Mouse (Mus musculus) mesoderm, embryonic 11.5 days (tissue): ENCODE results near the gene Tiparp.
A peak's percentile ranks its signal among the peaks of the same experiment; 100 is the strongest.

ENCODE experiments used
- DNase-seq: peaks from one replicate; pipeline ENCODE4 v3.0.0-alpha.2; 2012; ENCODE audit warnings: low read depth, low spot score

Gene Tiparp

DNA sequence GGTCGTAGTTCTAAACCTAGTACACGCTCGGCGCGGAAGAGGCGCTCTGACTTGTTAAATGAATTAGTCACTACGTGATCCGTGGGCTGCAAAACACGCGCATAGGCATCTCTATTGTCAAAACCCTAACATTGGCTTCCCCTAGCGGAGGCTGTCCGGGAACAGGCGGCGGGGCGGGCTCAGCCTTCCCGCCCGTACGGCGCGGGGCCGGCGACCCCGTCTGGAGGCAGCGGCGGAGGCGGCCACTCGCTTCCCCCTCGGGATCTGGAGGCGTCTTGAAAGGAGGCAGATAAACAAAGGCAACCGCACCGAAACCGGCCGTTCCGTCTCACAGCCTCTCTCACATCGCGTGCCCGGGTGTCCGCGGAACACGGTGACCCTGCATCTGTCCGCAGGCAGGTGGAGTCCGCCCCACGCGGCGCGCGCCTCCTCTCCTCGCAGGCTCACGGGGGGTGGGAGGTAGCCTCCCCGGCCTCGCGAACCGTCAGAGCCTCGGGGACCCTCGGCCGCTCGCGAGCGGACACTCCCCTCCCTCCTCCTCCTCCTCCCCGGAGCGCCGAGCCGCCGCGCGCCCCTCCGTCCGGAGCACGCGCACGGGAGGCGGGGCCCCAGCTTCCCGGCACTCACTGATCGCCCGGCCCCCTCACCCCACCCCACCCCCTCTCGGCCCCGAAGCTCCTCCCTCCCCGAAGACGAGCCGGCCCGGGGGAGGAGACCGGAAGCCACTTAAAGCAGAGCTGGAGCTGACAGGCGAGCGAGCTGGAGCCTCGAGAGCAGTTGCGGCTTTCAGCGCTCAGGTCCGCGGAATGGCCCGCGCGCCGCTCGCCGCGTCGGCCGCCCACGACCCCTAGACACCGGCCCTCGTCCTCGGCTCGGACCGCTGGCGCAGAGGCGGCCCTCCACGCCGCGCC is at the start of gene Tiparp:
Gene Tiparp, plus strand, starts transcription at position 720 of the 911 bp plus-strand sequence.
- peak; percentile 95 for DNase-seq

DNA sequence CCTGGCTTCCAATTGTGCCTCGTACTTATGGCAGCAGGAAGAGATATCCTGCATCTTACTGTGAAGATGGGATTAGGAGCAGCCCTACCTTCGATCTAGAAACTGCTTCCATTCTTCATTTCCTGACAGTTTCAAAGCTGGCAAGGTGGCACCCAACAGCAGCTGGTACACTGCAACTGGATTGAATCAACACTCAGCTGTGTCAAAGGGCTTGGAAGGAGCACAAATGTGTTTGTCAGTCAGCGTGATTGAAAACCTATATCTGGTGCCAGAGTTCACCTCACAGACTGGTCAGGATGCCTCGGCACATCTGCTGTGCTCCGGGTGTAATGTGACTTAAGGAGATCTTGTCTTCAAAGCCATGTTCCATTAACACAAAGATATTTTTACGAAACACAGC is 47.5 kb upstream of the Tiparp start:
- no peak for DNase-seq

DNA sequence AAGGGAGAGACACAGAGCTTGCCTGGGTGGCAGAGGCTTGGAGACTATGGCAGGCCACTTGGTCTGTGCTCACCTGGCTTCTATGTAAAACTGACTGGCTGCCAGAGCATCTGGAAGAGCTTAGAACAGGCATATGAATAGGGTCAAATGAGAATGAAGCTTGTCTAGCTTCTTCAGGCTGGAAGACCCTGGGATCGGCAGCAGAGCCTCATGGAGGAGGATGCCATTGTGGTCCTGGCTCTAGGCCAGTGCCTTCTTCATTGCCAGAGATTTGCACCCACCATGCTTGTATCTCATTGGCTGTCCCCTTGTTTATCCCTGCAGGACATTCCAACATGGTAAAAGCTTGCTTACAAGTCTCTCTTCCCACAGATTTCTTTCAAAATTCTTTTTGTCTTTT is 45.9 kb upstream of the Tiparp start:
- no peak for DNase-seq

DNA sequence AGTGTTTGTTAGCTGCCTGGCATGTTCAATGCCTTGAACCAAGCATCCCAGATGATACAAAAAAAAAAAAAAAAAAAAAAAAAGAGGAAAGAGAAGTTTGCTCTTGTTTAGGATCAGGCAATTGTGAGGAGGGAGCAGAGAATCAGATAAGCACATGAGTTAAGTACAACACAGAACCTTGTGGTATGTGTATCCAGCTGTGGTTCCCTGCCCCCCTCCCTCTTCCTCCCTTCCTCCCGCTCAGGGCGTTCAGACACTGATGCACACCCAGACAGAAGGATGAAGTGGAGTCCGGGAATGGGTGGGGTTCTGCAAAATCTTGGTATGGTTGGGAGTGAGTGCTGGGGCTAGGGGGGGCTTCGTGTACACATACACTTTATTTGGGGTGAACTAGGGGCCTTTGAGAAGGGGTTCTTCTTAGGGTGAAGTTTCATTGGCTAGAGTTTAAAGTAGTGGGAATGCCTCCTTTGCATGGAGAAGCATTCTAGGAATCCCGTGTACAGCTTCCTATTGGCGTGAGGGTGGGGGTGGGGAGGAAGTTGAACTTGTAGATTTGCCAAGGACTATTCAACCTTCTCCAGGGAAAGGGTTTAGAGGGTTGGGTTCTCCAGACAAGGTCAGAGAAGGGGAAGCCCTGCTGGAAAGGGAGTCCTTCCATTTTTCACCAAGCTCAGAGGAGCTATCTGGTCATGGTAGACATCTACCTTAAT is 45.4 kb upstream of the Tiparp start:
- DNase-seq: no peak

DNA sequence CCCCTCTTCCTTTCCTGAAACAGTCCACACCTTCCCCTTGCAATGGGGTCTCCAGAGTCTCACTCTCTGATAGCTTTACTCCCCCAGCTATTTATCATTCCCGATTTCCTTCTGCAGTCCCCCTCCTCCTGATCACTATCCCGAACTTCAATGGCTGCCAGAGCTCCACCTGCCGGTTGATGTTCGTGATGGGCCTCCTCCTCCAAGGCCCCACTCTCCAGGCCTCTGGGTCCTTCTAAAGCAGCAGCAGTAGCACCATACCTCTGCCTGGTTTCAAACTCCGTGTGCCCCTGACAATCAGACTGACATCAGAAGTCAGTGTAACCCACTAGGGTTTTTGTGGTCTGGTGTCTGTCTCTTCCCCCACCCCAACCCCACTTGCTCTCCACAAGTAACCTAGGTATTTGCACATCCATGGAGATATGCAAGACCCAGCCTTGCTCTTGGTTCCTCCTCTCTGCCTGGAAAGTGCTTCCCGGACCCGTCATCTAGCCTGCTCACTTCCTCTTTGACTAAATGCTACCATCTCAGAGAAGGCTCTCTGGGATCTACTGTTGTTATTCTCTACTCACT is 44.0 kb upstream of the Tiparp start:
- DNase-seq: no peak

DNA sequence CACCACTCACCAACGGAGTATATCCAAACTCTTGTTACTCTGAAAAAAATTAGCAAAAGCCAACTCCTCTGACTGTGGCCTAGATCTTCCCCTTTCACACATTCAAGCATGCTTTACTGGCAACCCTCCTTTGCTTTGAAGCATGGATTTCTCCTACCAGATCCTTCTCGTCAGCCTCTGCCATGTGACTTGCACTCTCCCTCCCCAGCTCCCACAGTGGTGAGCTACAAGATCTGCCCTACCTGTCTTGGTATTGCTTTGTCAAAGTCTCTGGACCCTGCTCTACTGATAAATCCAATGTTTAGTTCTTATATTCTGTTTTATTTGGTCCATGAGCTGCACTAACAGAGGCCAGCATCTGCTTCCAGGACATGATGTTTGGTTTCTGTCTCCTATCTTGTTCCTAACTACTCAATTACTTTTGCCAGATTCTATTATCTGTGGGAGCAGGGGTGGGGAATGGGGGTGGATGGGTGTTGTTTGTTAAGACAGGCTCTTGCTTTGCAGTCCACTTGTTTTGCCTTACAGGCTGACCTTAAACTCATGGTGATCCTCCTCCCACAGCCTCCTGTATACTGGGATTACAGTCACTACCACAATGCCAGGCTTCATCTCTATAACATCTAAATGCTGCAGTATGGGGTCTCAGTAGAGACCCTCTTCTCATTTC is 40.7 kb upstream of the Tiparp start:
- no peak for DNase-seq

DNA sequence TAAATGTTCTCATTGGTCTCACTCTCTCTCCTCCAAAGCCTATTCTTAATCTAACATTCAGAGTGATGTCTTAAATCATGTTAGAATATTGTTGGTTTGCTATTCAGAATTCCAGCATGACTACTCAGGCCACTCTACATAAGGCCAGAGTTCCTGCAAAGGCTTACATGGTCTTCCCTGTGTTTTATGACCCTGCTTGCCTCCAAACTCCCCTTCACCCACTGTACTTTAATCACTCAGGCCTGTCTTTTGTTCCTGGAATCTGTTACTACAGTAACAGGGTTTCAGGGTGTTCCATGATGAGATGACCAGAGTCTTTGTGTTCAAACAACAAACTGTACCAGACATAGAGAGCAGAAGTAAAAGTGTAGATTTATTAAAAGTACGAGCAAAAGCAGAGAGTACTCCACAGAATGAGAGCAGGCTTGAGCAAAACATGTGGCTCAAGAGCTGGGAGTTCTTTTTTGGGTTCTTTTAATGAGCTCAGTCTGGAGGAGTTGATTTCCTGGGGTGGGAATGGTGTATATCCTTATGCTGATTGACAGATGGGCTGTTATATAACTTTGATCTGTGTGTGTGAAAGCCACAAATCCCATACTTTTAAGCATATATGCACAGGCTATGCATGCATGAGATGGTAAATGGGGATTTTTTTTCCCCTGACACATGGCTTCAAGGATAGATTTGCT is 39.5 kb upstream of the Tiparp start:
- DNase-seq: no peak

DNA sequence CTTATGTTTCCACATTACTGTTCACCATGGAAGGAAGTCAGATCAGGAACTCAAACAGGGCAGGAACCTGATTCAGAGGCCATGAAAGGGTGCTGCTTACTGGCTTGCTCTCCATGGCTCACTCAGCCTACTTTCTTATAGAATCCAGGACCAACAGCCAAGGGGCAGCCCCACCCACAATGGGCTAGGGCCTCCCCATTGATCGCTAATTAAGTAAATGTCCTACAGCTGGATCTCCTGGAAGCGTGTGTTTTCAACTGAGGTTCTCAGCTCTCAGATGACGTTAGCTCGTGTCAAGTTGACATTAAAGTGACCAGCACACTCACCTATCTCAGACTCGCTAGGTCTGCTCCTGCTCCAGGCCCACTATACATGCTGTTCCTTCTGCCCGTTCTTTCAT is 38.6 kb upstream of the Tiparp start:
- DNase-seq: no peak

DNA sequence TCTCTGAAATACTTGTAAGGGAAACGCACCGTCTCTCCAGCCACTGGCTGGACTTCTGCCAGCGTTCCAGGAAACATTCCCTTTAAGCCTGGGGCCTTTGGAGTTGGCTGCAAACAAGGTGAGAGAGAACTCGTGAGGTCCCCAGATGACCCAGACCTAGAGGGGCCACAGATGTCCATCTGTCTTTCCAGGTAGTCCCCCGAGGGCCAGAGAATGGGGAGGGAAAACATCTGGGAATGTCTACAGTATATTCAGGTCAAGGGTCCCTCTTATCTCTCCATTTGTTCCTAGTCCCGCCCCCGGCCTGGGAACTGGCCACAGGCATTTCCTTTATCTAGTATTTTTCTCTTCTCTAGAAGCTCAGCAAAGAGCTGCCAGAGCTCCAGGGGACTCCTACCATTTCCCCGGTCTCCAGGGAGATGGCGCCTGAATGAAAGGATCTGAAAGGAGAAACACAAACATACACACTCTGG is 33.9 kb upstream of the Tiparp start:
- no peak for DNase-seq

DNA sequence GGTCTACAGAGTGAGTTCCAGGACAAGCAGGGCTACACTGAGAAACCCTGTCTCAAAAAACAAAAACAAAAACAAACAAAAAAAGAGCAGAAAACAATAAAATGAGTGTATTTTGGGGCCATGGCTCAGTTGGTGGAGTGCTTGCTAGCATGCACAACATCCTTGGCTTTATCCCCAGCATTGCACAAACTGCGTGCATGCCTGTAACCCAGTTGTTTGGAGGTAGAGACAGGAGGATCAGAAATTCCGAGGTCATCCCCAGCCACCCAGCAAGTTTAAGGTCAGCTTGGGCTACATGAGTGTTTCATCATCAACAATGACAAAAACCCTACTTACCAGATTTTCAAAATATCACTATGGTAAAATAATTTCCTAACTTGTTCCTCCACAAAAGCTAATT is 20.4 kb upstream of the Tiparp start:
- no peak for DNase-seq

DNA sequence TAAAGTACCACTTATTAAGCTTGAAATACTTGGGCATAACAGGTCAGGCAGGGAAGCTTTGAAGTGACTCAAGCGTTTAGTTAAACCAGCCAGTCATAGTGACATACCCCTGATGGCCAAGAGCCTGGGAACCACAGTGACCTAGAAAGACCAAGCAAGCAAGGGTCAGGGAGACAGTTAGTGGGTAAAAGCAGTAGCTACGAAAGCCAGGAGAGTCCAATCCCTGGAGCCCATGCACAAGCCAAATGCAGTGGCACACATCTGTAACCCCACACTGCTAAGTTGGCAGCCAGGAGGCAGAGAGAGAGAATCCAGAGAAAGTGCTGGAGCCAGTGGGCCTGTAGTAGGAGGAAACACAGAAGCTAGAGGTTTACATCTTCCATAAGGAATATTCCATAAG is 17.6 kb upstream of the Tiparp start:
- DNase-seq: no peak

DNA sequence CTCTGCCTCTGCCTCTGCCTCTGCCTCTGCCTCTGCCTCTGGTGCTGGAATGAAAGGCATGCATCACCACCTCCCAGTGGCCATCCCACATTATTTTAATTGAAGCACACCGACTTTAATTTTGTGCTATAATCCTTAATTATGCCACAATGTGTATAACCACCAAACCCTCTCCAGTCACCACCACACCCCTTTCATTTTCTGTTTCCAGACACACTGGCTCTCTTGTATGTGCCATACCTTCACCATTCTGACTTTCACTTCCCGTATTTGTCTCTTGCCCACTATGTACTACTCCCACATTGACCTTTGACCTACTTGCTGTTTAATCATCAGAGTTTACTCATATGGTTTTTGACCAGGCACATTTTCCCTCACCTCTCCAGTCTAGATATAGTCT is 12.5 kb upstream of the Tiparp start:
- DNase-seq: no peak

DNA sequence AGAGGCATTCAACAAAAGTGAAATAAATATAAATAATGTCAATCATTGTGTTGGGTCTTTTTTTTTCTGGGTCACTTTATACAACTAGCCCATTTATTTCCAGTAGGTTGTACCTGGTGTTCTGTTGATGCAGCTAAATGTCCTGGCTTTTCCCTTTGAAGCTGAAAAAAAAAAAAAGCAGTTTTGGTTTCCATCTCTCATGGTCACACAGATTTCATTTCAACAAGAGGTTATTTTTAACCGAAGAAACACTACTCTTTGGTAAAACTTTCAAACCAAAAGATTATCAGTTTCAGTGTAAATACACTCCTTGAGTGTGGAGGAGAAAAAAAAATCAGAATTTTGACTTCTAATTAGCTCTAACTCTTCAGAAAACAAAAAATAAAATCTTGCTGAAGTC is 11.7 kb upstream of the Tiparp start:
- DNase-seq: no peak

DNA sequence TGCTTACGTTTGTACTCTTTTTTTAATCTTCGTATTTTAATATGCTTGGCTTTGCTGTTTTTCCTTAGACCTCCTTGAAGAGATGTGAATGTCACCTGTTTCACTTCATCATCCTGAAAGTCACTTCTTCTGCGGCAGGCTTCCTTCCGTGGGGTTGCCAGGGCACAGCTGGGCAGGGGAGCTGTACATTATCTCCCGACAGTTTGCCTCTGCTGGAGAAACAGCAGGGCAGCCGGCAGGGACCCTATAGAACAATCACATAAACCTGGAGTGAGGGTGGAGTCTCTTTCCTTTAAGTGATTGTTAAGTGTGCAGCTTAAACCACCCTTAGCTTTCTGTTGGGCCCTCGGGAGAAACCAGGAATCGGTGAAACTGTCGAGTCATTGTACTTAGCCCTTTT is 11.1 kb upstream of the Tiparp start:
- DNase-seq: no peak

DNA sequence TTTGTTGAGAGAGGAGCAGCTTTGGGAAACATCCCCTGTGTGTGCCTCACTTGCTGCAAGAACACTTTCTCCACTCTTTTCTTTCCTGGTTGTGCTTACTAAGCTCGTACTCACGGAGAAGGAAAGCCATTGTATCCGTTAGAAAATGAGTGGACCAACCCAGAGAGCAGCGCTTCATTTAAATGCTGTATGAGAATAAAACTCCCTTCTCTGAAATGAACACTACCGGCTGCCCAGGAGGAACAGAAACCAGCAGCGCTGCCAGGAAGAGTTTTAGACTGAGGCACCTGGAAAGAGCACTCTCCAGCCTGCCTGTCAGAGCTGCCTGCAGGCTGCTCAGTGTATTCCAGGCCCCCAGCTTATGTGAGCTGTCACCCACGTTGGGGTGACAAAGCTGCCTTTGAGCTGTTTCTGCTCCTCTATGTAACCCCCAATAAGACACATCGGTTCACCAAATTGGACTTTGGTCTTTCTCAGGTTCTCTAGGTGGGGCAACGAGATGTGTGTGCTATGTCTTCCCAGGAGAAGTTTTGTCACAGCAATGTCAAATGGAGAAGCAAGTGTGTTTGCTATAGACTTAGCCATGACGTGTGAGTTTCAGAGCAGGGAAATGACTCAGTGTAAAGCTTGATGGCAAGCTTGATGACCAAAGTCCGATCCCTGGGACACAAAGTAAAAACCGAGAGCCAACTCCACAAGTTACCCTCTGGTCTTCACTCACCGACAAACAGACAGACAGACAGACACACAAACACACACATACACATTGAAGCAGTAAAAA is 10.3 kb upstream of the Tiparp start:
- no peak for DNase-seq

DNA sequence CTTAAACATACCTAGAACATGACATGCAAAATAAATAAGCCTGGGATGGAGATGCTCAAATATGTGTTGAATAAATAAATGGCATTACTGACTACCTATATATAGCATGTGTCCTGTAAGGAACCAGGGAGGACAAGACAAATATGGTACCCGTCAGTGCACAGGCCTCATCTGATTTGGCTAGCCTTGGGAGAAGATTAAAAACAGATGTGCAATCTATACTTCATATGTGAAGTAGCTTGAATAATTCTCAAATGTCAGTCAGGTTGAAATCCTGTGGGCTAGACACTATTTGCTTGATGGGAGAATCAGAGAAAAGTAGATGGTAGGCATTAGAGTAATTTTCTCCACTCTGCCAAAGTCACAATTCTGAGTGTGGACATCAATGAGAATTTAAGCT is 6.8 kb upstream of the Tiparp start:
- DNase-seq: no peak

DNA sequence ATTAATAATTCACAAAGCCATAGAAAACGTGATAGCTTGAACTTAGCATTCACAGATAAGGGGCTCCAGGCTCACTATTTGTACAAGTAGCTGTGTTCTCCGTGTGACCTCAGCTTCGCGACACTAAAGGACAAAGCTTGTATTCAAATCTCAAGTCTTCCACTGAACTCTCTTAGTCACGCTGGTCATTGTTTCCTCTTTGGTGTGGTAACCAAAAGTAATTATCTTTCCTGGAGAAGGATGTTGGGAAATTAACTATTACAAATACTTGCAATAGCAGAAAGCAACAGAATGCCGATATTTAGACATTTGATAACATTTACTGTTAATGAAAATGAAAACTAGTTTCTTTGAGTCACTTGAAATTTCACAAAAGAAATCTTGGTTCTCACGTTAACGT is 4.8 kb upstream of the Tiparp start:
- DNase-seq: no peak

DNA sequence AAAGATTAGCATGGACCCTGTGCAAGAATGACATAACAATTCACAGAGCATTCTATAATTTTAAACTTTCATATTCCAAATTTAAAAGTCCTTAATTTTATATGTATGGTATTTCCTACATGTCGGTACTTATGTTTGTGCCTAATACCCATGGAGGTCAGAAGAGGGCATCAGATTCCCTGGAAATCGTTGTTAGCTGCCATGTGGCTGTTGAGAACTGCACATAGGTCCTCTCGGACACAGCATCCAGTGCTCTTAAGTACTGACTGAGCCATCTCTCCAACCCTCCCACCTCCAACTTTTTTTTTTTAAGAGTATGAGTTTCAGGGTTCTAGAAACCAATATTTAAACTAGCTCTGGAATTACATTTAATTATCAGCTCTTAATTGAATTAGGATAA is 2.5 kb upstream of the Tiparp start:
- no peak for DNase-seq

DNA sequence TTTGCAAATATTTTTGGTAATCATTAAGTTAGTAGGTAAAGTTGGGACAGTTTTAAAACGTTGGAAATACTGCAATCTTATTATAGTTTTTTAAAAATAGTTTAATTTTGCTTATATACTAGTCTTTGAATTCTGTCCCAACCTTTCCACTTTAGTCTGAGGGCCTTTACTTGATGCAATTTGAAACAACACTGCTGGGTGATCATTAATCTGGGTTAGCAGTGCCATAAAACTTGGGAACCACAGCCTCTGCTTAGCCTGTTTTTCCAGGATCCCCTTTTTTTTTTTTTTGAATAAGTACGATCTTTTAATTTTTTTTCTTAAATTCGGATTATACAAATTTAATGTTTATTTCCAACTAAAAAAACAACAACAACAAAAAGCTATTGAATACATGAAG is 1.0 kb upstream of the Tiparp start:
- no peak for DNase-seq

DNA sequence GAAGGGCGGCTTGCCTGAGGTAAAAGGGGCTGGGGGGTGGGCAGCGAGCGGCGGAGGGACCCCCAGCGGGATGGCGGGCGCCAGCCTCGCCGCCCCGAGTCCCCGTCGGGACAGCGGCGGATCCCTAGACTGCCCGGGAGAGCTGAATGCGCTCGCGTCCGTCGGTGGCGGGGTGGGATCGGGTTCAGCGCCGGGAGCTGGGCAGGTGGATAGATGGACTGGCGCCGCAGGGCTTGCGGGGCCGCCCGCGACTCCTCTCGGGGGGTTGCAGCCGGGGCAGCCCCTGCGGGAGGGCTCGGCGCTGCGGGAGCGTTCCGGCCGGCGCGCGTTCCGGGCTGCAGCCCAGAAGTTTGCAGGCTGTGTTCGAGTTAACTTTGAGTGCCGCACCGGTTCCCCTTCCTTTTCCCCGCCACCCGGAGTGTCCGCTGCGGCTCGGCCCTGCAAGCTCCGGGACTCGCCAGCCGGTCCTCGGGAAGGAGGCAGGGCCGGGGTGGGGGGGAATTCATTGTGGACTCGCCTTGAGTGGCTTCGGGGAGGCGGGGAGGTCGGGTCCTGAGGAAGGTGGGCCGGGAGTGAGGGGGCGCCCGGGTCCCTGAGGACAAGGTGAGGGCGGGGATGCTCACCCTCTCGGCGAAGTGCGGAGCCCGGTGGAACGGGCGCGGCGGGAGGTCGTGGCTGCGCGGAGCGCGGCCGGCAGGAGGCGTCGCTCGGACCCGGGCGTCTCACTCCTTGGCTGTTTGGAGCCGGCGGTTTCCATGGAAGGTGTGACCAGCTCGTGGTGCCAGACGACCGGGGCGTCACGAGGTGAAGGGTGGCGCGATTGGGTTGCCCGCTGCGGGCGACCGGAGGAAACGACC is 632 bp downstream of the Tiparp start:
- peak; percentile 76 for DNase-seq
